Mouse (Mus musculus): ENCODE measurements at regions not wholly inside any gene's neighbourhood (a gene's known extent, or its start where the extent isn't known, plus 50 kb on each side); places are given as distances from the start of the nearest gene placed in this dataset.

DNA sequence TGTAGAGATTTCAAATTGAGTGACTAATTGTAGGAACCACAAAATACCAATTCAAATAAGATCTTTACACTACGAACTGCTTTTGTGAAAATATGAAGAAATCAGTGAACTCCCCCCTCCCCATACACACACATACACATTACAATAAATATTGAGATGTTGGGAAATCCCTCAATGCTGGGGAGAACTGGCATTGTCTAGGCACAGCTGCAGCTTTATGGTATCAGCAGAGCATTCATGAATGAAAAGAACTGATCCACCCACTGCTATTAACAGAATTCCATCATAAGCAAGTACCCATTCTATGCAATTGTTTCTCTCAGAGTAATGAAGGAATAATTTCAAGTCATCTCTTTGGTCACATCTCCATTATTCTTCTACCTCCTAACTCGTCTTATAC lies 79.1 kb upstream of the Pard3b start:
- no peak for DNase-seq (ENCODE audit: low read depth in 1 of 2, low spot score in 2 of 2)

DNA sequence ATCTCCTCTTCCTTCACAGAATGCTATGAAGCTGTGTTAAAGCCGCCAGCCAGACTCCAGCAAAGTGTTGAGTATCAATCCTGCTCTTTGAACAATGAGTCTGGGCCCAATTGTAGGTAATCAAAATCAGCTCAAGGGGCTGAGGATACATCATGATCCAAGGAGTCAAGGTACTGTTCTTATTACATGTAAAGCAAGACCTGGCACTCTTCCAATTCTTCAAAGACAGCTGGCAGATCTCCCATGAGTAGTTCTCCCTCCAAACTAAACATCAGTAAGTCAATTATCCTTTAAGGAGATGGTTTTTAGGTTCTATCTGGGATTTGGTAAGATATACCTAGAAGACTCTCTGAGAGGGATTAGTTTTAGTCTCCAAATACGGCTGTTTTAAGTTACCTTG lies 76.5 kb upstream of the Pard3b start:
- no peak for DNase-seq (ENCODE audit: low read depth in 1 of 2, low spot score in 2 of 2)

DNA sequence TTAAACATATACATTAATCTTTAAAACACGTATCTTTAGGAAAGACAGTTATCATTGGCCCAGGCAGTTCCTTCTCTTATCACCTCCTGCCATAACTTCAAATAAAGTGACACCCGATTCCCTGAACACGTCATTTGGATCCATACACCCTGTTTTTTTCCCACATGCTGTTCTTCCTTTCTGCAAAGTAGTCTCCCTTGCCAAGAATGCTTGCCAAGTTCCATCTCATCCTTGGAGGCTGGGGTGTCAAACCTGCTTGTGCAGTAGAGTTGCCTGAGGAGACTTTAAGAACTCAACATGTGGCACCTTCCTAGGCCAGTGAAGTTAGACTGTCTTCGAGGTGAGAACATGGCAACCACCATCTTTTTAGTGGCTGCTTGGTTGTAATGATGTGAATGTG lies 73.2 kb upstream of the Pard3b start:
- DNase-seq (ENCODE audit: low read depth in 1 of 2, low spot score in 2 of 2) = no peak

DNA sequence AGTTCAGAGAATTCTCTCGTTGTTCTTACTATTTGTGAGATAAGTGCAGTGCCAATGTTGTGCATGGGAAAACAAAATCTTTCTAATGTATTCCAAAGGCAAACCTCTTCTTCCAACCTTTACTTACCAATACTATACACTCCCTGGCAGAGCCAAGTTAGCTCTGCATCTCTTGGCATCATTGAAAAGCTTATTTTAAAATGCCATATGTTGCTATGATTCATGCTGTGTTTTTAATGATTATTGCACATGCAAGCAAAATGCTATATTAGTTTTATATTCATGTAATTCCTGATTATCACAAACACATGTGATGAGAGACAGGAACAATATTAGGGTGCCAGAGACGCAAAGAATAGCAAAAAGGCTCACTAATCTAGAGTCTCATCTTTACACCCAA lies 64.3 kb upstream of the Pard3b start:
- DNase-seq (ENCODE audit: low read depth in 1 of 2, low spot score in 2 of 2) = no peak

DNA sequence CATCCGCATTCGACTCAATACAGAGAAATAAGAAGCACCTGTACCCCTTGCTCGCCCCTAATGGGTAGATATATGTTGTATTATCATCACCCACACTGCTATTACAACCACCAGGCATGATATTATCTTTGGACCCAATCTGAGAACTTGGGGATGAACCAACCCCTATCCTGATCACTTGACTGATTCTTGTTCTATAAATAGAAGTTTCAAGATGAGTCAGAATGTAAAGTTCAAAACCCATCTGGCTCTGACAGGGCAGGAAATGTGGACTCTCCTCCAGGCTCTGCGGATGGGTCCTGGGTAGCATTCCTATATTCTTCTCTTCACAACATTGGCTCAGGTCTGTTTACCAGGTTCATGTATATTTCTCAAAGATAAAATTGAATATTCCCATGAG lies 61.9 kb upstream of the Pard3b start:
- DNase-seq (ENCODE audit: low read depth in 1 of 2, low spot score in 2 of 2) = no peak

DNA sequence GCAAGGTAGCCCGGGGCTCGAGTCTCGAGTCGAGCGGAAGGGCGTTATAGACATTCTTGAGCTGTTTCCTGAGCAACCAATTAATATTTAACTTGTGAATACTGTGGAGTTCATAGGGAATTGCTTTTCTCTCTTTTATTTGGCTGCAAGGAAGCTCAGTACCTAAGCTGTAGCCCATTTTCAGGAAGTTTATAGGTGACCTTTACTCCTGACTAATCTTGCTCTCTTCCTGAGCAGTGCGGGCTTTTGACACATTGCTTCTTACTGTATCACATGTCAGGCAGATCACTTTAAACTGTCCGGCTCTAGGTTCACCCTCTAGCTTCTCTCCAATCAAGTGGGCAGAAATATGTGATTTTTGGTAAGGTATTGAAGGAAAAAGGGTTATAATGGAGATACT lies 51.4 kb upstream of the Pard3b start:
- no peak for DNase-seq (ENCODE audit: low read depth in 1 of 2, low spot score in 2 of 2)
